Mouse (Mus musculus) ovary, postnatal 36 days (tissue): Measurements from ENCODE around the gene Trim44.

Experiments
- DNase-seq: peaks from one replicate; pipeline ENCODE4 v3.0.0; 2022; ENCODE audit warnings: low spot score, mixed read lengths

Gene Trim44

GRCm38 (mm10) chr2:102364565-102365200 lies 42.9 kb downstream of the Trim44 start:
- DNase-seq, result no peak

- no peak for DNase-seq
Observed at GRCm38 (mm10) chr2:102362896-102363530, 44.6 kb downstream of the Trim44 start.

GRCm38 (mm10) chr2:102362266-102362665 lies 45.4 kb downstream of the Trim44 start:
- no peak for DNase-seq

GRCm38 (mm10) chr2:102356879-102357695 lies 50.5 kb downstream of the Trim44 start:
- DNase-seq, result no peak

GRCm38 (mm10) chr2:102354076-102354475 lies 53.6 kb downstream of the Trim44 start:
- DNase-seq, result no peak

- no peak for DNase-seq
Observed at GRCm38 (mm10) chr2:102341429-102341828, 66.2 kb downstream of the Trim44 start.

GRCm38 (mm10) chr2:102336816-102337215 lies 70.8 kb downstream of the Trim44 start:
- no peak for DNase-seq

- DNase-seq, result no peak
Observed at GRCm38 (mm10) chr2:102331932-102332331, 75.7 kb downstream of the Trim44 start.

GRCm38 (mm10) chr2:102331092-102331491 lies 76.5 kb downstream of the Trim44 start:
- no peak for DNase-seq

- DNase-seq, result no peak
Observed at GRCm38 (mm10) chr2:102325921-102326320, 81.7 kb downstream of the Trim44 start.

- no peak for DNase-seq
Observed at GRCm38 (mm10) chr2:102324336-102324735, 83.3 kb downstream of the Trim44 start.

GRCm38 (mm10) chr2:102316540-102316939 lies 91.1 kb downstream of the Trim44 start:
- no peak for DNase-seq

- DNase-seq, result no peak
Observed at GRCm38 (mm10) chr2:102315153-102315552, 92.5 kb downstream of the Trim44 start.

GRCm38 (mm10) chr2:102314610-102315009 lies 93.0 kb downstream of the Trim44 start:
- DNase-seq, result no peak

- no peak for DNase-seq
Observed at GRCm38 (mm10) chr2:102314068-102314467, 93.6 kb downstream of the Trim44 start.

GRCm38 (mm10) chr2:102312903-102313302 lies 94.7 kb downstream of the Trim44 start:
- no peak for DNase-seq

GRCm38 (mm10) chr2:102303274-102303673 lies 104.4 kb downstream of the Trim44 start:
- no peak for DNase-seq

- DNase-seq, result no peak
Observed at GRCm38 (mm10) chr2:102302532-102302931, 105.1 kb downstream of the Trim44 start.

GRCm38 (mm10) chr2:102294827-102295270 lies 112.8 kb downstream of the Trim44 start:
- peak; percentile 22 for DNase-seq

GRCm38 (mm10) chr2:102293181-102293580 lies 114.4 kb downstream of the Trim44 start:
- DNase-seq, result no peak

- DNase-seq, result no peak
Observed at GRCm38 (mm10) chr2:102292051-102292450, 115.6 kb downstream of the Trim44 start.

GRCm38 (mm10) chr2:102291533-102291932 lies 116.1 kb downstream of the Trim44 start:
- no peak for DNase-seq

GRCm38 (mm10) chr2:102290041-102290440 lies 117.6 kb downstream of the Trim44 start:
- DNase-seq, result peak; percentile 29
